Mouse (Mus musculus) v-Abl transformed pro-B cells (cell line): ENCODE measurements at regions not wholly inside any gene's neighbourhood (a gene's known extent, or its start where the extent isn't known, plus 50 kb on each side); places are given as distances from the start of the nearest gene placed in this dataset.

Experiments used
- in situ Hi-C, 2 experiments: fragments of 400-800 bp; cut with MboI; formaldehyde crosslinking; loops; one replicate each; pipeline ENCODE4 v1.15.1; 2025; ENCODE audit not compliant: unreplicated experiment in 2 of 2

GRCm38 (mm10) chr5:9047150-9047790 is 50.1 kb upstream of the Crot start:
- in situ Hi-C loops, result loop anchor here (10.0 kb wide), 1 partner anchor 52 kb away; the partner anchor contains the start of gene Crot (in 2 of the 2)
